Mouse (Mus musculus): Measurements from ENCODE around the gene Pla2g4e. TPM values are rescaled to one million over a fixed set of nuclear protein-coding genes. Genes with fewer than 3 reads are reported as not detected.
A peak's percentile ranks its signal among the peaks of the same experiment; 100 is the strongest.

Pla2g4e gene
- total and polyA plus RNA-seq, 3 experiments = not detected

GRCm38 (mm10) chr2:120122983-120123382, 122.2 kb downstream of the Pla2g4e start:
- H3K79me2 ChIP-seq (ENCODE audit: control insufficient read depth, insufficient read depth, low read length, poor library complexity) = no peaks in the 10 kb centered on the region
- no peak overlapping the region for H3K4me3 ChIP-seq (ENCODE audit: control insufficient read depth in 1 of 2, insufficient read depth in 1 of 2, low read depth in 2 of 2, low read length in 2 of 2)
- H3K36me3 ChIP-seq (ENCODE audit: control insufficient read depth in 1 of 2, insufficient read depth in 2 of 2, low read length in 2 of 2) = no peaks in the 10 kb centered on the region; a peak in 2 of 4 replicates
- no peak for TF ChIP-seq TCF12 (IDR thresholded peaks at IDR 0.05; ENCODE audit: low read depth, low read length)
- TF ChIP-seq GATA1 (IDR thresholded peaks at IDR 0.05; ENCODE audit: low read depth, low read length) = no peak
- TF ChIP-seq KAT2A (conservative IDR thresholded peaks at IDR 0.05; ENCODE audit: low read depth, low read length) = no peak
- no peak for TF ChIP-seq MXI1 (IDR thresholded peaks at IDR 0.05; ENCODE audit: low read depth, low read length)
- TF ChIP-seq ZMIZ1 (IDR thresholded peaks at IDR 0.05; ENCODE audit: low read depth, low read length) = no peak
- TF ChIP-seq POLR2AphosphoS2 (IDR thresholded peaks at IDR 0.05; ENCODE audit: low read length) = no peak
- TF ChIP-seq TAL1 (IDR thresholded peaks at IDR 0.05; ENCODE audit: low read length) = no peak
- no peak for TF ChIP-seq UBTF (IDR thresholded peaks at IDR 0.05; ENCODE audit: borderline replicate concordance, insufficient read depth, low read depth, low read length)
- TF ChIP-seq GABPA (IDR thresholded peaks at IDR 0.05; ENCODE audit: low read depth, low read length) = no peak
- TF ChIP-seq TBP (IDR thresholded peaks at IDR 0.05; ENCODE audit: low read depth, low read length) = no peak
- TF ChIP-seq MEF2A (IDR thresholded peaks at IDR 0.05; ENCODE audit: extremely low read depth, insufficient replicate concordance, low read depth, low read length, poor library complexity, severe bottlenecking) = no peak
- no peak overlapping the region for H3K27ac ChIP-seq (ENCODE audit: control insufficient read depth, low read depth, low read length)
- no peaks in the 10 kb centered on the region for H3K9me3 ChIP-seq (replicated peaks; ENCODE audit: insufficient read depth, low read length)
- H3K4me1 ChIP-seq (ENCODE audit: control insufficient read depth in 1 of 2, insufficient read depth in 2 of 2, low read length in 2 of 2) = peaks cover 0 to 2% of the 10 kb centered on the region in 2 experiments; a peak in 1 of 4 replicates
- no peak overlapping the region for H3K9ac ChIP-seq (ENCODE audit: control insufficient read depth, low read depth, low read length, poor library complexity, severe bottlenecking)
- H3K27me3 ChIP-seq (ENCODE audit: control insufficient read depth in 1 of 2, insufficient read depth in 2 of 2, low read length in 2 of 2) = no peaks in the 10 kb centered on the region
- DNase-seq (ENCODE audit: low read depth, low spot score) = no peak

DNA sequence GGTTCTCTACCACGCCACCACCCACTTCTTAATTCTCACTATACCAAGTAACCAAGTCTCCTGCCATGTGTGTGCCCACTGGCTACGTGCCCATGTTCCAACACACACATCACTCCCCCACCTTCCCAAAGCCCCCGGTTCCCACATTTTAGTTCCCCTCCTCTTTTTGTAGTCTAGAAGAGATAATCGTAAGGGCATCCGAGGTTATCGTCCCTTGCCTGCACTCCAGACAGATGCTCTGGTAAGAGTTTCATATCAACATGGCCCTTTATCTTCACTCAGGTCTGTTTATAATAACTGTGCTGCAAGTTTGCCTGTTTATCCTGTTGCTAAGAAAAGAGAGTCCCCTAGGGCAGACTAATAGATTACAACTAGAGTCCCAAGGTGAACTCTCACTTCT, 127.8 kb downstream of the Pla2g4e start:
- Histone ChIP-seq H3K4me3 (ENCODE audit: control insufficient read depth in 1 of 2, insufficient read depth in 1 of 2, low read depth in 2 of 2, low read length in 2 of 2) (no peak overlapping the region), H3K27ac (ENCODE audit: control insufficient read depth, low read depth, low read length) (no peak overlapping the region), H3K9ac (ENCODE audit: control insufficient read depth, low read depth, low read length, poor library complexity, severe bottlenecking) (no peak overlapping the region), H3K36me3 (ENCODE audit: control insufficient read depth in 1 of 2, insufficient read depth in 2 of 2, low read length in 2 of 2) (peaks cover 0 to 5% of the 10 kb centered on the region in 2 experiments; a peak in 2 of 4 replicates), H3K4me1 (ENCODE audit: control insufficient read depth in 1 of 2, insufficient read depth in 2 of 2, low read length in 2 of 2) (peaks cover 0 to 14% of the 10 kb centered on the region in 2 experiments; a peak in 2 of 4 replicates), H3K9me3 (replicated peaks; ENCODE audit: insufficient read depth, low read length) (no peaks in the 10 kb centered on the region), H3K79me2 (ENCODE audit: control insufficient read depth, insufficient read depth, low read length, poor library complexity) (no peaks in the 10 kb centered on the region), H3K27me3 (ENCODE audit: control insufficient read depth in 1 of 2, insufficient read depth in 2 of 2, low read length in 2 of 2) (no peaks in the 10 kb centered on the region)
- no peak for TF ChIP-seq HCFC1 (IDR thresholded peaks at IDR 0.05; ENCODE audit: low read depth, low read length)
- peak; percentile 45; the same call in 1 of the 2 replicates for TF ChIP-seq SIN3A (IDR thresholded peaks at IDR 0.05; ENCODE audit: low read length)
- TF ChIP-seq RCOR1 (IDR thresholded peaks at IDR 0.05; ENCODE audit: low read depth, low read length) = peak; percentile 53
- TF ChIP-seq TCF12 (IDR thresholded peaks at IDR 0.05; ENCODE audit: low read depth, low read length) = peak; percentile 77
- TF ChIP-seq MXI1 (IDR thresholded peaks at IDR 0.05; ENCODE audit: low read depth, low read length) = peak; percentile 38; the same call in 1 of the 2 replicates
- no peak for TF ChIP-seq NELFE (IDR thresholded peaks at IDR 0.05; ENCODE audit: low read depth, low read length)
- TF ChIP-seq ETS1 (IDR thresholded peaks at IDR 0.05; ENCODE audit: low read depth, low read length) = peak; percentile 67
- TF ChIP-seq EP300 (IDR thresholded peaks at IDR 0.05; ENCODE audit: low read depth in 1 of 2, low read length in 2 of 2) = peak; percentile 64 to 78
- TF ChIP-seq CHD1 (IDR thresholded peaks at IDR 0.05; ENCODE audit: low read depth, low read length) = no peak
- peak; percentile 37; the same call in 1 of the 2 replicates for TF ChIP-seq BHLHE40 (IDR thresholded peaks at IDR 0.05; ENCODE audit: borderline replicate concordance, low read depth, low read length)
- TF ChIP-seq CTCF (IDR thresholded peaks at IDR 0.05 in 2 of 3, conservative IDR thresholded peaks at IDR 0.05 in 1 of 3; ENCODE audit: control insufficient read depth in 1 of 3, insufficient read depth in 1 of 3, low read depth in 2 of 3, low read length in 3 of 3, poor library complexity in 1 of 3, severe bottlenecking in 1 of 3) = no peak
- TF ChIP-seq ZKSCAN1 (IDR thresholded peaks at IDR 0.05; ENCODE audit: low read depth, low read length) = no peak
- TF ChIP-seq POLR2AphosphoS5 (IDR thresholded peaks at IDR 0.05; ENCODE audit: borderline replicate concordance, low read depth, low read length) = no peak
- TF ChIP-seq GATA1 (IDR thresholded peaks at IDR 0.05; ENCODE audit: low read depth, low read length) = peak; percentile 68
- TF ChIP-seq USF2 (IDR thresholded peaks at IDR 0.05; ENCODE audit: borderline replicate concordance in 1 of 2, insufficient read depth in 1 of 2, low read depth in 1 of 2, low read length in 2 of 2) = no peak
- peak; percentile 13 for DNase-seq (ENCODE audit: low read depth, low spot score)
